Mouse (Mus musculus) heart, adult 2 months (tissue): ENCODE results near the gene Fads1.

Experiments
- CTCF ChIP-seq: fragments of 200-600 bp; IDR thresholded peaks from 2 replicates; pipeline ENCODE4 v1.8.1; 2022; ENCODE audit warnings: antibody characterized with exemption, mild to moderate bottlenecking, moderate library complexity
- EP300 ChIP-seq: fragments of 200-500 bp; IDR thresholded peaks from 2 replicates; pipeline ENCODE4 v1.6.1; 2011; ENCODE audit warnings: low read depth, low read length, control low read depth; ENCODE audit not compliant: insufficient read depth

DNA sequence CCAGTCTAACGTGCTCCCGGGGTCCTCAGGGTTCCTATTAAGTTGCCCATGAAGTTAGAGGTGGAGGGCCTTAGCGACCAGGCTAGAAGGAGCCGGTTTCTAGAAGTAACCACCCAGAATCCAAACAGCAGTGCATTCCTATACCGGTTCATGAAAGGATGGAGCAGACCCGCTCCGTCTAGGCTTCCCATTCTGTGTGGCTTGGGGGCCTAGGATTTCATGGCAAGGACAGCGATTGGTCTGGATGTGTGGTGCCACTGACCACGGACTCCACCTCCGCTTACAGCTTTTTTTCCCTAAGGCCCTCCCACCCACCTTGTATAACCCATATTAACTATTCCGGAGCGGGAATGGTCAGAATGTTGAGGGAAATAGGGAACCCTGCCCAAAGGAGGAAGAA is 1.4 kb downstream of the Fads1 start:
- no peak for TF ChIP-seq CTCF
- no peak for TF ChIP-seq EP300
